Mouse (Mus musculus) mesoderm, embryonic 11.5 days (tissue): Measurements from ENCODE around the gene Cphx3.
"Not testable (repeated sequence)": the region's sequence is repeated elsewhere in the genome, so short reads cannot be mapped to it uniquely, and the experiment has no call there.

ENCODE experiments used
- DNase-seq: peaks from one replicate; pipeline ENCODE4 v3.0.0-alpha.2; 2012; ENCODE audit warnings: low read depth, low spot score

Cphx3 gene

GRCm38 (mm10) chr14:26081997-26082396 lies at the start of gene Cphx3:
Gene Cphx3 (plus strand): TSS chr14:26082297.
- not testable (repeated sequence) for DNase-seq

GRCm38 (mm10) chr14:26034364-26034763 lies 47.7 kb upstream of the Cphx3 start:
- DNase-seq, result not testable (repeated sequence)

GRCm38 (mm10) chr14:26035439-26035838 lies 46.7 kb upstream of the Cphx3 start:
- not testable (repeated sequence) for DNase-seq

GRCm38 (mm10) chr14:26042611-26043010 lies 39.5 kb upstream of the Cphx3 start, which contains the start of gene Gm9780:
Gene Gm9780 (minus strand): TSS chr14:26042711.
- not testable (repeated sequence) for DNase-seq

GRCm38 (mm10) chr14:26045007-26045406 lies 37.1 kb upstream of the Cphx3 start:
- not testable (repeated sequence) for DNase-seq

GRCm38 (mm10) chr14:26047026-26047425 lies 35.1 kb upstream of the Cphx3 start:
- not testable (repeated sequence) for DNase-seq

- DNase-seq, result not testable (repeated sequence)
These were observed 33.3 kb upstream of the Cphx3 start for GRCm38 (mm10) chr14:26048767-26049166.

- DNase-seq, result not testable (repeated sequence)
These were observed 23.9 kb upstream of the Cphx3 start for GRCm38 (mm10) chr14:26058184-26058583.

- not testable (repeated sequence) for DNase-seq
These were observed 22.7 kb upstream of the Cphx3 start for GRCm38 (mm10) chr14:26059362-26059761.

- DNase-seq, result not testable (repeated sequence)
These were observed 15.3 kb upstream of the Cphx3 start for GRCm38 (mm10) chr14:26066574-26067324.

- not testable (repeated sequence) for DNase-seq
These were observed 14.8 kb upstream of the Cphx3 start, which contains the start of gene Tmem254c for GRCm38 (mm10) chr14:26067325-26067633. Gene Tmem254c (minus strand): TSS chr14:26067355.

GRCm38 (mm10) chr14:26076620-26077390 lies 5.3 kb upstream of the Cphx3 start:
- DNase-seq, result not testable (repeated sequence)

- DNase-seq, result not testable (repeated sequence)
These were observed 881 bp upstream of the Cphx3 start, which contains the start of gene Cphx2 for GRCm38 (mm10) chr14:26081216-26081615. Gene Cphx2 (plus strand): TSS chr14:26081516.

GRCm38 (mm10) chr14:26097622-26098021 lies 15.5 kb downstream of the Cphx3 start:
- not testable (repeated sequence) for DNase-seq

- DNase-seq, result not testable (repeated sequence)
These were observed 36.1 kb downstream of the Cphx3 start, which contains the start of gene Duxbl2 for GRCm38 (mm10) chr14:26118150-26118549. Gene Duxbl2 (plus strand): TSS chr14:26118349.

- DNase-seq, result not testable (repeated sequence)
These were observed 36.5 kb downstream of the Cphx3 start for GRCm38 (mm10) chr14:26118550-26119000.

- not testable (repeated sequence) for DNase-seq
These were observed 37.0 kb downstream of the Cphx3 start for GRCm38 (mm10) chr14:26119095-26119494.

GRCm38 (mm10) chr14:26147095-26147494 lies 65.0 kb downstream of the Cphx3 start:
- not testable (repeated sequence) for DNase-seq

- DNase-seq, result not testable (repeated sequence)
These were observed 73.9 kb downstream of the Cphx3 start for GRCm38 (mm10) chr14:26156032-26156431.

GRCm38 (mm10) chr14:26161156-26161555 lies 79.1 kb downstream of the Cphx3 start:
- DNase-seq, result not testable (repeated sequence)

- DNase-seq, result not testable (repeated sequence)
These were observed 80.3 kb downstream of the Cphx3 start for GRCm38 (mm10) chr14:26162423-26162822.

- DNase-seq, result not testable (repeated sequence)
These were observed 83.2 kb downstream of the Cphx3 start for GRCm38 (mm10) chr14:26165266-26165665.
